Mouse (Mus musculus): ENCODE results near the gene Tra2a.

DNA sequence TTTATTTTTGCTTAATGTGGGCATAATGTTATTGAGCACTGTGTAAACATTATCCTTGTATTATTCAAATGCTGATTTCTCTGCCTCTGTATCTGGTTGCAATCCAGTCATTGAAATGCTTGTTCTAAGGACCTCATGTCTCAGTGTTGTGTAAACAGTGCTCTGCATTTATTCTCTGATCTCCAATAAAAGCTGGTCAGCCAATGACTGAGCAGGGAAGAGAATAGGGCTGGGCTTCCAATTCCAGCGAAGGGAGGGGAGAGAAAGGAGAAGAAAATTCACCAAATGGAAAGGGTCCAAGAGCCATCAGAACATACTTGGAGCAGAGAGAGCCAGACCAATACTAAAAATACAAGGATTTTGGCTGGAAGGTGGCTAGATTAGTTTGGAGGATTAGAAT is 17.1 kb upstream of the Tra2a start:
- TF ChIP-seq POLR2A (IDR thresholded peaks at IDR 0.05; ENCODE audit: borderline replicate concordance, low read depth, low read length) (no peak), CTCF (IDR thresholded peaks at IDR 0.05; ENCODE audit: low read depth, low read length) (no peak)
